Comparison of ENCODE assay signal across 8 mouse cellular contexts in the genomic region with DNA sequence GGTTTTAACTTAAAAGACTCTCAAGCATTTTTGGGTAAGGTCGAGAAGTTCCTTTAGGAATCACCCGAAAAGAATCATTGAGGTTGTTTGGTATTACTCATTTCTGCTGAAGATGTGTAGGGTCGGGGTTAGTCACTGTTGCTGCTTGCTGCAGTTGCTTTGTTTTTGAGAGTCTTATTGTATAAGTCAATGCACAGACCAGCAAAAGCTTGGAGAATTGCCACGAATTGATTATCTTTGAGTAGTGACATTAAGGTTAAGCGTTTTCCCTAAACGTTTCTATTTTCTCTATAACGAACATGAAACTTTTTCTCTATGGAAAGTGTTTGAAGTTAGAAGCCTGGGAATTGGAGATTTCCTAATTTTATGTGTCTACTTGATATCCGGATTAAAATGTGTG. TPM values are rescaled to one million over a fixed set of nuclear protein-coding genes. Genes with fewer than 3 reads are reported as not detected.
DNase-seq lines count a peak whose midpoint lies in the region; ATAC-seq and TF ChIP-seq lines count a peak whose summit lies in the region.

No protein-coding gene starts in this region.

- 7% methylated on average over 8 of the region's 8 CpGs for WGBS in heart, adult 2 months
- 15% methylated on average over 8 of the region's 8 CpGs for WGBS in forebrain, embryonic 10.5 days
- 7% methylated on average over 8 of the region's 8 CpGs for WGBS in liver, embryonic 12.5 days (ENCODE audit: insufficient replicate concordance)

- peak overlapping the region; percentile 83 for H3K4me2 ChIP-seq in liver, embryonic 12.5 days

- no peaks in the 10 kb centered on the region; the same call in 1 of the 2 replicates for H3K79me2 ChIP-seq in heart, adult 2 months (replicated peaks; ENCODE audit: control insufficient read depth, insufficient read depth, low read length)
- H3K79me2 ChIP-seq in C2C12 (ENCODE audit: control insufficient read depth, insufficient read depth), result peaks cover 51% of the 10 kb centered on the region

- peak overlapping the region; percentile 73 for H3K4me3 ChIP-seq in heart, adult 2 months
- H3K4me3 ChIP-seq in C2C12 (ENCODE audit: insufficient read depth, poor library complexity, severe bottlenecking), result peak overlapping the region; percentile 75
- peak overlapping the region; percentile 80 for H3K4me3 ChIP-seq in forebrain, embryonic 10.5 days
- peak overlapping the region; percentile 85 for H3K4me3 ChIP-seq in liver, embryonic 12.5 days

- no peak for DNase-seq in heart, adult 2 months
- DNase-seq in heart, adult 18-20 months, result no peak
- no peak for DNase-seq in forebrain, embryonic 10.5 days (ENCODE audit: extremely low spot score, low spot score)
- DNase-seq in ovary, postnatal 36 days (ENCODE audit: low spot score), result no peak
- DNase-seq in left cerebral cortex, postnatal 4 days, result no peak
- DNase-seq in kidney, postnatal 14 days, result no peak

- H3K36me3 ChIP-seq in heart, adult 2 months (ENCODE audit: control insufficient read depth, insufficient read depth, low read length), result no peaks in the 10 kb centered on the region
- H3K36me3 ChIP-seq in C2C12 (ENCODE audit: control insufficient read depth, insufficient read depth), result peaks cover 36% of the 10 kb centered on the region
- H3K36me3 ChIP-seq in forebrain, embryonic 10.5 days (replicated peaks), result peaks cover 55% of the 10 kb centered on the region
- H3K36me3 ChIP-seq in liver, embryonic 12.5 days, result peaks cover 54% of the 10 kb centered on the region

- no peaks in the 10 kb centered on the region for H3K27me3 ChIP-seq in heart, adult 2 months (ENCODE audit: control insufficient read depth, insufficient read depth, low read length)
- no peaks in the 10 kb centered on the region for H3K27me3 ChIP-seq in C2C12 (ENCODE audit: control insufficient read depth, insufficient read depth, insufficient read length)
- no peaks in the 10 kb centered on the region for H3K27me3 ChIP-seq in forebrain, embryonic 10.5 days (ENCODE audit: poor library complexity, severe bottlenecking)
- H3K27me3 ChIP-seq in liver, embryonic 12.5 days (replicated peaks), result no peaks in the 10 kb centered on the region

- no peaks in the 10 kb centered on the region for H3K9me3 ChIP-seq in forebrain, embryonic 10.5 days
- no peaks in the 10 kb centered on the region for H3K9me3 ChIP-seq in liver, embryonic 12.5 days (replicated peaks)

- H3K4me1 ChIP-seq in heart, adult 2 months (ENCODE audit: control insufficient read depth, insufficient read depth, low read length), result no peaks in the 10 kb centered on the region
- peaks cover 25% of the 10 kb centered on the region for H3K4me1 ChIP-seq in forebrain, embryonic 10.5 days
- peaks cover 34% of the 10 kb centered on the region for H3K4me1 ChIP-seq in liver, embryonic 12.5 days

- peaks cover 18% of the 10 kb centered on the region for H3K79me3 ChIP-seq in C2C12 (ENCODE audit: low read depth)

- no peak for ATAC-seq in liver, embryonic 12.5 days

- intact Hi-C loops in heart, adult 2 months (cut with DNase I), result loop anchor here (10.0 kb wide), 1 partner anchor 481 kb away; no protein-coding TSS in a partner anchor
- intact Hi-C loops in left cerebral cortex, postnatal 4 days (cut with DNase I), result no loop called here

- peak overlapping the region; percentile 80 for H3K9ac ChIP-seq in heart, adult 2 months (ENCODE audit: low read depth, low read length)
- peak overlapping the region; percentile 88 for H3K9ac ChIP-seq in liver, embryonic 12.5 days

- TF ChIP-seq EP300 in heart, adult 2 months (IDR thresholded peaks at IDR 0.05; ENCODE audit: insufficient read depth, low read depth, low read length), result no peak

- TF ChIP-seq POLR2A in heart, adult 2 months (IDR thresholded peaks at IDR 0.05; ENCODE audit: insufficient read depth, low read depth, low read length), result no peak

- peak overlapping the region; percentile 96 for H3ac ChIP-seq in C2C12 (ENCODE audit: control insufficient read depth, insufficient read length, low read depth)

- peak overlapping the region; percentile 90 for H3K27ac ChIP-seq in heart, adult 2 months
- peak overlapping the region; percentile 94 for H3K27ac ChIP-seq in forebrain, embryonic 10.5 days
- H3K27ac ChIP-seq in liver, embryonic 12.5 days, result peak overlapping the region; percentile 97

- no peak for TF ChIP-seq CTCF in heart, adult 2 months (IDR thresholded peaks at IDR 0.05)
- no peak for TF ChIP-seq CTCF in C2C12 (IDR thresholded peaks at IDR 0.05; ENCODE audit: control insufficient read depth, insufficient read depth, insufficient read length)

TF ChIP-seq in C2C12, 6 proteins besides CTCF, POLR2A, EP300 and RAD21:
- TF ChIP-seq USF1 (IDR thresholded peaks at IDR 0.05; ENCODE audit: low read depth) (no peak), MYOG (IDR thresholded peaks at IDR 0.05; ENCODE audit: control insufficient read depth, extremely low read depth, insufficient read length) (no peak), MYOD1 (IDR thresholded peaks at IDR 0.05; ENCODE audit: control insufficient read depth, insufficient read length, low read depth) (no peak), CEBPB (IDR thresholded peaks at IDR 0.05; ENCODE audit: low read depth) (no peak), FOSL1 (IDR thresholded peaks at IDR 0.05; ENCODE audit: insufficient read depth, low read length, poor library complexity, severe bottlenecking) (no peak), MAX (IDR thresholded peaks at IDR 0.05) (no peak)

RNA-seq across cellular contexts. Expression of a gene that starts 0.9 kb away (rescaled TPM):
- total RNA-seq in heart, adult 2 months (2021), result 10 to 100 TPM; 11.4 to 14.2 TPM
- 10.1 and 10.5 TPM in 2 replicates for polyA plus RNA-seq in heart, adult 2 months (2012; rRNA removed)
- total RNA-seq in heart, adult 18-20 months (2021), result 10 to 100 TPM; 13.2 to 15.8 TPM
- polyA plus RNA-seq in C2C12 (2012; fragmentation: generic; extraction: Trizol), result 20.1 TPM
- polyA plus RNA-seq in forebrain, embryonic 10.5 days (2016; fragmentation: Nextera tagmentation; extraction: Ambion mirVana), result 17.6 and 18.3 TPM in 2 replicates
- 9.8 and 10.4 TPM in 2 replicates for polyA plus RNA-seq in liver, embryonic 12.5 days (2016; fragmentation: Nextera tagmentation; extraction: Ambion mirVana)
- total RNA-seq in left cerebral cortex, postnatal 4 days (2021), result 10 to 100 TPM; 30.4 to 36.7 TPM

RNA-seq across cellular contexts. Expression of a gene that starts 1.0 kb away (rescaled TPM):
- total RNA-seq in heart, adult 2 months (2021), result 1 to 10 TPM; 6.2 to 6.8 TPM
- polyA plus RNA-seq in heart, adult 2 months (2012; rRNA removed), result 9.3 and 12.4 TPM in 2 replicates
- 1 to 10 TPM; 4.7 to 8.0 TPM for total RNA-seq in heart, adult 18-20 months (2021)
- 51.4 TPM for polyA plus RNA-seq in C2C12 (2012; fragmentation: generic; extraction: Trizol)
- 119 and 120 TPM in 2 replicates for polyA plus RNA-seq in forebrain, embryonic 10.5 days (2016; fragmentation: Nextera tagmentation; extraction: Ambion mirVana)
- 99.3 and 101 TPM in 2 replicates for polyA plus RNA-seq in liver, embryonic 12.5 days (2016; fragmentation: Nextera tagmentation; extraction: Ambion mirVana)
- 10 to 100 TPM; 77.3 to 83.7 TPM for total RNA-seq in left cerebral cortex, postnatal 4 days (2021)
